ENCODE assay signal across 8 mouse cellular contexts in the genomic region with DNA sequence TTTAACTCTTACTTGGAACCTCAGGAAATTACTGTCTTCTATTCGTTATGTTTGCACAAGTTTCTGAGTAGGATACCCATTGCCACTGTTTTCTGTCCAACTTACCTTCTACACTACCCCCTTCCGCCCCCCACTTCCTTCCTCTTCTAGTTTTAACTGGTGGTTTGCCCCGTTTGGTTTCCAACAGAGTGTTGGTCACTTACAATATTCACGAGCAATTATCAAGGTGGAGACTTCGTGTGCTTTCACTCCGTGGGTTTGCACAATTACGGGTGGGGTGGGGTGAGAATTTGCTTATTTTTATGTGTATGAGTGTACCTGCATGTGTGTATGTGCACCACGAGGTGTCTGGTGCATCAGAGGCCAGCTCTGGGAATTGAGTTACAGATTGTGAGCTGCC. TPM values are rescaled to one million over a fixed set of nuclear protein-coding genes. Genes with fewer than 3 reads are reported as not detected.
DNase-seq lines count a peak whose midpoint lies in the region; ATAC-seq and TF ChIP-seq lines count a peak whose summit lies in the region.

No protein-coding gene starts in this region.

- no peak for ATAC-seq in kidney, postnatal 0 days (replicated peaks; ENCODE audit: low FRiP score, low read depth)
- ATAC-seq in megakaryocyte progenitor cell, adult 5-6 weeks (replicated peaks; ENCODE audit: poor library complexity), result peak; percentile 15

- DNase-seq in kidney, postnatal 0 days (ENCODE audit: low spot score), result no peak
- no peak for DNase-seq in kidney, postnatal 4 days
- peak; percentile 20 for DNase-seq in NIH3T3 (ENCODE audit: low read depth)
- DNase-seq in forelimb bud, embryonic 11.5 days (ENCODE audit: low read depth, low spot score), result peak; percentile 5
- DNase-seq in MN1 (ENCODE audit: low spot score), result no peak
- no peak for DNase-seq in urinary bladder, postnatal 36 days (ENCODE audit: low spot score in 2 of 2)
- no peak for DNase-seq in cerebellum, postnatal 36 days

- peak overlapping the region; percentile 98 for H3K9ac ChIP-seq in kidney, postnatal 0 days (ENCODE audit: low read depth, low read length)

- no peaks in the 10 kb centered on the region for H3K27me3 ChIP-seq in kidney, postnatal 0 days (ENCODE audit: insufficient read depth, low read length)

- peak overlapping the region; percentile 93 for H3K4me3 ChIP-seq in kidney, postnatal 0 days (replicated peaks; ENCODE audit: low read depth, low read length)

- H3K4me1 ChIP-seq in kidney, postnatal 0 days (replicated peaks; ENCODE audit: insufficient read depth, low read length), result peaks cover 11% of the 10 kb centered on the region; the same call in 1 of the 2 replicates

- no peak for TF ChIP-seq CTCF in kidney, postnatal 0 days (IDR thresholded peaks at IDR 0.05; ENCODE audit: low read depth)

- H3K4me2 ChIP-seq in kidney, postnatal 0 days (ENCODE audit: low read length), result peak overlapping the region; percentile 87

- H3K9me3 ChIP-seq in kidney, postnatal 0 days (replicated peaks; ENCODE audit: low read length), result no peaks in the 10 kb centered on the region

- H3K36me3 ChIP-seq in kidney, postnatal 0 days (ENCODE audit: insufficient read depth, low read length), result peaks cover 15% of the 10 kb centered on the region; the same call in 1 of the 2 replicates

- peak overlapping the region; percentile 96 for H3K27ac ChIP-seq in kidney, postnatal 0 days

- WGBS in kidney, postnatal 0 days, result 8% methylated on average over 8 of the region's 8 CpGs

RNA-seq across cellular contexts. Expression of gene 2810004N23Rik, which starts 0.8 kb away (rescaled TPM):
- 33.3 and 36.6 TPM in 2 replicates for polyA plus RNA-seq in kidney, postnatal 0 days (2015; fragmentation: Nextera tagmentation; extraction: Ambion mirVana)
- 29.7 and 35.7 TPM in 2 replicates for total RNA-seq in megakaryocyte progenitor cell, adult 5-6 weeks (2015)
- total RNA-seq in megakaryocyte progenitor cell, adult 5-6 weeks (2017), result 68.5 and 72.1 TPM in 2 replicates

RNA-seq across cellular contexts. Expression of gene Gnpat, which starts 0.9 kb away (rescaled TPM):
- polyA plus RNA-seq in kidney, postnatal 0 days (2015; fragmentation: Nextera tagmentation; extraction: Ambion mirVana), result 74.8 and 83.5 TPM in 2 replicates
- total RNA-seq in megakaryocyte progenitor cell, adult 5-6 weeks (2015), result 108 and 116 TPM in 2 replicates
- total RNA-seq in megakaryocyte progenitor cell, adult 5-6 weeks (2017), result 103 and 104 TPM in 2 replicates

RNA-seq across cellular contexts. Expression of gene Exoc8, which starts 33.8 kb away (rescaled TPM):
- 5.6 and 6.1 TPM in 2 replicates for polyA plus RNA-seq in kidney, postnatal 0 days (2015; fragmentation: Nextera tagmentation; extraction: Ambion mirVana)
- 7.9 and 8.7 TPM in 2 replicates for total RNA-seq in megakaryocyte progenitor cell, adult 5-6 weeks (2015)
- 12.8 and 17.7 TPM in 2 replicates for total RNA-seq in megakaryocyte progenitor cell, adult 5-6 weeks (2017)

RNA-seq across cellular contexts. Expression of gene Sprtn, which starts 34.0 kb away (rescaled TPM):
- 7.9 and 8.3 TPM in 2 replicates for polyA plus RNA-seq in kidney, postnatal 0 days (2015; fragmentation: Nextera tagmentation; extraction: Ambion mirVana)
- 15.7 and 19.1 TPM in 2 replicates for total RNA-seq in megakaryocyte progenitor cell, adult 5-6 weeks (2015)
- 19.6 and 25.5 TPM in 2 replicates for total RNA-seq in megakaryocyte progenitor cell, adult 5-6 weeks (2017)

Comparison
In these comparisons a context has a peak if more than half of its experiments do, and no peak if none do; other contexts are left out.
1. DNase-seq: peak in NIH3T3 (single experiment) and forelimb bud, embryonic 11.5 days (single experiment); none in kidney, postnatal 0 days (single experiment), kidney, postnatal 4 days (0 of 2), MN1 (single experiment), urinary bladder, postnatal 36 days (0 of 2) and cerebellum, postnatal 36 days (0 of 2).